Mouse (Mus musculus) liver, adult 2 months (tissue): ENCODE measurements around the gene Kcnd2.

Source experiments
- CTCF ChIP-seq: fragments of 200-500 bp; IDR thresholded peaks from 2 replicates; pipeline ENCODE4 v1.5.1; 2011; ENCODE audit warnings: low read depth, low read length, control low read depth
- POLR2A ChIP-seq: fragments of 200-500 bp; IDR thresholded peaks from 2 replicates; pipeline ENCODE4 v1.6.1; 2011; ENCODE audit warnings: low read length, control low read depth; ENCODE audit not compliant: insufficient read depth; ENCODE audit errors: extremely low read depth

- TF ChIP-seq CTCF = no peak
- TF ChIP-seq POLR2A = no peak
These were observed 468.9 kb downstream of the Kcnd2 start for GRCm38 (mm10) chr6:21684252-21684651.
